Mouse (Mus musculus) E14TG2a.4 (cell line): ENCODE data around the gene Timp2.

Source experiments
- CTCF ChIP-seq: conservative IDR thresholded peaks from 2 replicates; pipeline ENCODE4 v1.5.1; 2014; ENCODE audit warnings: low read length
- NANOG ChIP-seq: IDR thresholded peaks from 2 replicates; pipeline ENCODE4 v1.6.1; 2014; ENCODE audit warnings: borderline replicate concordance, low read length, mixed read lengths
- POU5F1 ChIP-seq: IDR thresholded peaks from 2 replicates; pipeline ENCODE4 v1.6.1; 2014; ENCODE audit warnings: low read length, borderline replicate concordance

DNA sequence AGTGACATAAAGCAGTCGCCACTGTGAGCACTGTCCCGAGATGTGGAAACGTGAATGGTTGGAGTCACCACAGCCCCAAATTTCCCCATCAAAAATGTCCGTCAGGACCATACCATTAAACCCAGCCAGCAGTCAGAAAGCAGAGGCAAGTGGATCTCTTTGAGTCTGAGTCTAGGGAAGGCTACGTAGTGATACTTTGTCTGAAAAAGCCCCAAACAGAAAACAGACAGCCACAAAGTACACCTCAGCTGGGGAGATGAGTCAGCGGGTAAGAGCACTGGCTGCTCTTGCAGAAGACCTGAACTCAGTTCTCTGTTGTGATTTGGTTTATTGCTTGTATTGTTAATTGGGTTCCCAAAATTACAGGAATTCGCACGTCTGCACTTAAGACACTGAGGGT lies 11.0 kb upstream of the Timp2 start:
- TF ChIP-seq CTCF (no peak), NANOG (no peak), POU5F1 (no peak)
